Mouse (Mus musculus): ENCODE data around the gene Plaur. TPM values are rescaled to one million over a fixed set of nuclear protein-coding genes. Genes with fewer than 3 reads are reported as not detected.

Gene Plaur
- polyA plus RNA-seq, 1 experiment from 2014 or later = 2.1 TPM

- WGBS = 78% methylated on average over 9 of the region's 9 CpGs
- Histone ChIP-seq H3K9me3 (ENCODE audit: control insufficient read depth, low read length) (no peaks in the 10 kb centered on the region), H3K27ac (replicated peaks; ENCODE audit: low read depth, low read length) (no peak overlapping the region), H3K27me3 (ENCODE audit: control insufficient read depth, insufficient read depth, low read length) (no peaks in the 10 kb centered on the region), H3K4me1 (ENCODE audit: control insufficient read depth, insufficient read depth, low read length) (no peaks in the 10 kb centered on the region), H3K36me3 (ENCODE audit: control insufficient read depth, insufficient read depth, low read length) (peaks cover 5% of the 10 kb centered on the region; the same call in 1 of the 2 replicates), H3K4me2 (ENCODE audit: low read depth, severe bottlenecking) (no peak overlapping the region), H3K9ac (ENCODE audit: low read length) (no peak overlapping the region), H3K4me3 (ENCODE audit: low read depth, low read length) (no peak overlapping the region)
- DNase-seq (ENCODE audit: low spot score) (no peak), ATAC-seq (ENCODE audit: insufficient number of reproducible peaks, low FRiP score, low TSS enrichment, low read depth) (no peak)
Measured at GRCm38 (mm10) chr7:24425919-24426318, 36.4 kb upstream of the Plaur start.

- H3K4me3 ChIP-seq (ENCODE audit: low read depth, low read length) = no peak overlapping the region
- WGBS = 99% methylated on average over 8 of the region's 8 CpGs
Measured at GRCm38 (mm10) chr7:24427168-24427567, 35.1 kb upstream of the Plaur start.

GRCm38 (mm10) chr7:24428725-24429124 lies 33.6 kb upstream of the Plaur start:
- no peak overlapping the region for H3K4me3 ChIP-seq (ENCODE audit: low read depth, low read length)
- no peak overlapping the region for H3K9ac ChIP-seq (ENCODE audit: low read length)
- 90% methylated on average over 5 of the region's 5 CpGs for WGBS
- peaks cover 11% of the 10 kb centered on the region for H3K27me3 ChIP-seq (ENCODE audit: control insufficient read depth, insufficient read depth, low read length)
- H3K27ac ChIP-seq (replicated peaks; ENCODE audit: low read depth, low read length) = no peak overlapping the region
- DNase-seq (ENCODE audit: low spot score) = no peak
- no peak overlapping the region for H3K4me2 ChIP-seq (ENCODE audit: low read depth, severe bottlenecking)
- peaks cover 2% of the 10 kb centered on the region; the same call in 1 of the 2 replicates for H3K9me3 ChIP-seq (ENCODE audit: control insufficient read depth, low read length)
- H3K36me3 ChIP-seq (ENCODE audit: control insufficient read depth, insufficient read depth, low read length) = no peaks in the 10 kb centered on the region
- no peaks in the 10 kb centered on the region for H3K4me1 ChIP-seq (ENCODE audit: control insufficient read depth, insufficient read depth, low read length)
- no peak for ATAC-seq (ENCODE audit: insufficient number of reproducible peaks, low FRiP score, low TSS enrichment, low read depth)

More at GRCm38 (mm10) chr7:24427168-24427567, 35.1 kb upstream of the Plaur start:
- H3K9ac ChIP-seq (ENCODE audit: low read length) = no peak overlapping the region
- no peaks in the 10 kb centered on the region for H3K9me3 ChIP-seq (ENCODE audit: control insufficient read depth, low read length)
- H3K4me2 ChIP-seq (ENCODE audit: low read depth, severe bottlenecking) = no peak overlapping the region
- H3K27ac ChIP-seq (replicated peaks; ENCODE audit: low read depth, low read length) = no peak overlapping the region
- no peaks in the 10 kb centered on the region for H3K4me1 ChIP-seq (ENCODE audit: control insufficient read depth, insufficient read depth, low read length)
- peaks cover under 1% of the 10 kb centered on the region; the same call in 1 of the 2 replicates for H3K27me3 ChIP-seq (ENCODE audit: control insufficient read depth, insufficient read depth, low read length)
- ATAC-seq (ENCODE audit: insufficient number of reproducible peaks, low FRiP score, low TSS enrichment, low read depth) (no peak), DNase-seq (ENCODE audit: low spot score) (no peak)
- peaks cover 3% of the 10 kb centered on the region; the same call in 1 of the 2 replicates for H3K36me3 ChIP-seq (ENCODE audit: control insufficient read depth, insufficient read depth, low read length)

- H3K9me3 ChIP-seq (ENCODE audit: control insufficient read depth, low read length) = peaks cover 2% of the 10 kb centered on the region; the same call in 1 of the 2 replicates
- no peak overlapping the region for H3K4me2 ChIP-seq (ENCODE audit: low read depth, severe bottlenecking)
- H3K4me3 ChIP-seq (ENCODE audit: low read depth, low read length) = no peak overlapping the region
- ATAC-seq (ENCODE audit: insufficient number of reproducible peaks, low FRiP score, low TSS enrichment, low read depth) (no peak), DNase-seq (ENCODE audit: low spot score) (no peak)
- no peak overlapping the region for H3K9ac ChIP-seq (ENCODE audit: low read length)
- H3K36me3 ChIP-seq (ENCODE audit: control insufficient read depth, insufficient read depth, low read length) = no peaks in the 10 kb centered on the region
- H3K27ac ChIP-seq (replicated peaks; ENCODE audit: low read depth, low read length) = no peak overlapping the region
- H3K4me1 ChIP-seq (ENCODE audit: control insufficient read depth, insufficient read depth, low read length) = no peaks in the 10 kb centered on the region
- peaks cover 11% of the 10 kb centered on the region for H3K27me3 ChIP-seq (ENCODE audit: control insufficient read depth, insufficient read depth, low read length)
- 78% methylated on average over 16 of the region's 16 CpGs for WGBS
Measured at GRCm38 (mm10) chr7:24429413-24430112, 32.7 kb upstream of the Plaur start.

- peaks cover 2% of the 10 kb centered on the region; the same call in 1 of the 2 replicates for H3K9me3 ChIP-seq (ENCODE audit: control insufficient read depth, low read length)
- DNase-seq (ENCODE audit: low spot score) = no peak
- H3K27me3 ChIP-seq (ENCODE audit: control insufficient read depth, insufficient read depth, low read length) = peaks cover 11% of the 10 kb centered on the region
- no peak overlapping the region for H3K4me2 ChIP-seq (ENCODE audit: low read depth, severe bottlenecking)
- ATAC-seq (ENCODE audit: insufficient number of reproducible peaks, low FRiP score, low TSS enrichment, low read depth) = no peak
- no peak overlapping the region for H3K4me3 ChIP-seq (ENCODE audit: low read depth, low read length)
- H3K4me1 ChIP-seq (ENCODE audit: control insufficient read depth, insufficient read depth, low read length) = no peaks in the 10 kb centered on the region
- no peak overlapping the region for H3K27ac ChIP-seq (replicated peaks; ENCODE audit: low read depth, low read length)
- WGBS = 95% methylated on average over 15 of the region's 15 CpGs
- H3K9ac ChIP-seq (ENCODE audit: low read length) = no peak overlapping the region
- no peaks in the 10 kb centered on the region for H3K36me3 ChIP-seq (ENCODE audit: control insufficient read depth, insufficient read depth, low read length)
Measured at GRCm38 (mm10) chr7:24430551-24431345, 31.5 kb upstream of the Plaur start.

GRCm38 (mm10) chr7:24431713-24432112 lies 30.6 kb upstream of the Plaur start:
- DNase-seq (ENCODE audit: low spot score) = no peak
- Histone ChIP-seq H3K4me2 (ENCODE audit: low read depth, severe bottlenecking) (no peak overlapping the region), H3K27ac (replicated peaks; ENCODE audit: low read depth, low read length) (no peak overlapping the region), H3K4me1 (ENCODE audit: control insufficient read depth, insufficient read depth, low read length) (no peaks in the 10 kb centered on the region), H3K27me3 (ENCODE audit: control insufficient read depth, insufficient read depth, low read length) (peaks cover 11% of the 10 kb centered on the region), H3K4me3 (ENCODE audit: low read depth, low read length) (no peak overlapping the region), H3K9me3 (ENCODE audit: control insufficient read depth, low read length) (peaks cover 2% of the 10 kb centered on the region; the same call in 1 of the 2 replicates), H3K36me3 (ENCODE audit: control insufficient read depth, insufficient read depth, low read length) (no peaks in the 10 kb centered on the region), H3K9ac (ENCODE audit: low read length) (no peak overlapping the region)
- 57% methylated on average over 11 of the region's 11 CpGs for WGBS
- no peak for ATAC-seq (ENCODE audit: insufficient number of reproducible peaks, low FRiP score, low TSS enrichment, low read depth)

- peaks cover 11% of the 10 kb centered on the region for H3K27me3 ChIP-seq (ENCODE audit: control insufficient read depth, insufficient read depth, low read length)
- H3K36me3 ChIP-seq (ENCODE audit: control insufficient read depth, insufficient read depth, low read length) = no peaks in the 10 kb centered on the region
- H3K4me2 ChIP-seq (ENCODE audit: low read depth, severe bottlenecking) = no peak overlapping the region
- WGBS = 61% methylated on average over 5 of the region's 5 CpGs
- no peak overlapping the region for H3K27ac ChIP-seq (replicated peaks; ENCODE audit: low read depth, low read length)
- ATAC-seq (ENCODE audit: insufficient number of reproducible peaks, low FRiP score, low TSS enrichment, low read depth) (no peak; the same call in 1 of the 2 replicates), DNase-seq (ENCODE audit: low spot score) (no peak)
- H3K4me3 ChIP-seq (ENCODE audit: low read depth, low read length) = no peak overlapping the region
- no peaks in the 10 kb centered on the region for H3K4me1 ChIP-seq (ENCODE audit: control insufficient read depth, insufficient read depth, low read length)
- no peak overlapping the region for H3K9ac ChIP-seq (ENCODE audit: low read length)
- H3K9me3 ChIP-seq (ENCODE audit: control insufficient read depth, low read length) = peaks cover 2% of the 10 kb centered on the region; the same call in 1 of the 2 replicates
Measured at GRCm38 (mm10) chr7:24435305-24435704, 27.0 kb upstream of the Plaur start.

GRCm38 (mm10) chr7:24437981-24438380 lies 24.3 kb upstream of the Plaur start:
- Histone ChIP-seq H3K27ac (replicated peaks; ENCODE audit: low read depth, low read length) (no peak overlapping the region), H3K27me3 (ENCODE audit: control insufficient read depth, insufficient read depth, low read length) (peaks cover 2% of the 10 kb centered on the region; the same call in 1 of the 2 replicates), H3K36me3 (ENCODE audit: control insufficient read depth, insufficient read depth, low read length) (no peaks in the 10 kb centered on the region), H3K9me3 (ENCODE audit: control insufficient read depth, low read length) (no peaks in the 10 kb centered on the region; the same call in 1 of the 2 replicates), H3K9ac (ENCODE audit: low read length) (no peak overlapping the region), H3K4me2 (ENCODE audit: low read depth, severe bottlenecking) (no peak overlapping the region), H3K4me1 (ENCODE audit: control insufficient read depth, insufficient read depth, low read length) (no peaks in the 10 kb centered on the region), H3K4me3 (ENCODE audit: low read depth, low read length) (no peak overlapping the region)
- no peak for ATAC-seq (ENCODE audit: insufficient number of reproducible peaks, low FRiP score, low TSS enrichment, low read depth)
- no peak for DNase-seq (ENCODE audit: low spot score)
- 80% methylated on average over 10 of the region's 10 CpGs for WGBS
